Mouse (Mus musculus) forebrain, embryonic 10.5 days (tissue): ENCODE data around the gene Szt2. TPM values are rescaled to one million over a fixed set of nuclear protein-coding genes. Genes with fewer than 3 reads are reported as not detected.

Experiments used
- DNase-seq: peaks from one replicate; pipeline ENCODE4 v3.0.0-alpha.2; 2017; ENCODE audit warnings: low spot score; ENCODE audit errors: extremely low spot score
- H3K27ac ChIP-seq: fragments of 300-500 bp; sonication (generic); 2 replicates; pipeline ENCODE4 v1.5.1; 2016; ENCODE audit warnings: mild to moderate bottlenecking
- H3K27me3 ChIP-seq: fragments of 300-500 bp; sonication (generic); 2 replicates; pipeline ENCODE4 v1.6.1; 2016; ENCODE audit warnings: mild to moderate bottlenecking; ENCODE audit not compliant: poor library complexity, severe bottlenecking
- H3K36me3 ChIP-seq: fragments of 300-500 bp; sonication (generic); replicated peaks from 2 replicates; pipeline ENCODE4 v1.6.1; 2016; ENCODE audit warnings: mild to moderate bottlenecking, moderate library complexity
- H3K4me1 ChIP-seq: fragments of 300-500 bp; sonication (generic); 2 replicates; pipeline ENCODE4 v1.6.1; 2016
- H3K4me3 ChIP-seq: fragments of 300-500 bp; sonication (generic); 2 replicates; pipeline ENCODE4 v1.5.1; 2016; ENCODE audit warnings: mild to moderate bottlenecking, moderate library complexity
- H3K9me3 ChIP-seq: fragments of 300-500 bp; sonication (generic); 2 replicates; pipeline ENCODE4 v1.6.1; 2016; ENCODE audit warnings: mild to moderate bottlenecking, moderate library complexity
- WGBS: fragments of 180-500 bp; shearing (Covaris S2); methylation state at CpG from one replicate; pipeline ENCODE4 v1.1.7; 2016; 5-methylcytosine and 5-hydroxymethylcytosine counted together
- polyA plus RNA-seq: library from polyadenylated mRNA; unstranded; fragments of >200 nt; fragmentation: Nextera tagmentation; extraction: Ambion mirVana; gene quantifications from 2 replicates; pipeline ENCODE4 v1.2.1, GENCODE M21; 2016

The Szt2 gene
- polyA plus RNA-seq, 1 experiment from 2014 or later = 9.7 TPM

- Histone ChIP-seq H3K36me3 (peaks cover 99% of the 10 kb centered on the region), H3K4me1 (no peaks in the 10 kb centered on the region), H3K4me3 (no peak overlapping the region), H3K27ac (no peak overlapping the region), H3K9me3 (no peaks in the 10 kb centered on the region), H3K27me3 (no peaks in the 10 kb centered on the region)
- no peak for DNase-seq
- WGBS = 98% methylated on average over 6 of the region's 6 CpGs
These were observed 10.7 kb downstream of the Szt2 start for GRCm38 (mm10) chr4:118398400-118398799.

DNA sequence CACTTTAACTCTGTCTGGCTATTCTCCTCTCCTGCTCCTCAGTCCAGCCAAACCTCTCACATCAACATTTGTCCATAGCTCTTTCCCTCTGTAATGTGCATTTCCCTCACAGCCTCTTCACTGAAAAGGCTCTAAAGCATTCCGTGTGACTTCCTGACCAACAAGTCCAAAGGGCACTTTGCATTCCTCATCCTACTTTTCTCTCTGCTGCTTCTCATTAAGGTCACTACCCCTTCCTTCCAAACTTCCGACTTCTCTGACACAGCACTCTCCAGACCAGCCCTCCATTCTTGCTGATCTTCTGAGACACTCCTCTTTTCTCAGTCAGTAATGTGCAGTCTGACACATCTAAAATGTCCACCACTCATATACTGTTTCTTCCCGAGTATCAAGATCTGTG is 12.6 kb downstream of the Szt2 start:
- H3K36me3 ChIP-seq = peaks cover 99% of the 10 kb centered on the region
- no peaks in the 10 kb centered on the region for H3K9me3 ChIP-seq

DNA sequence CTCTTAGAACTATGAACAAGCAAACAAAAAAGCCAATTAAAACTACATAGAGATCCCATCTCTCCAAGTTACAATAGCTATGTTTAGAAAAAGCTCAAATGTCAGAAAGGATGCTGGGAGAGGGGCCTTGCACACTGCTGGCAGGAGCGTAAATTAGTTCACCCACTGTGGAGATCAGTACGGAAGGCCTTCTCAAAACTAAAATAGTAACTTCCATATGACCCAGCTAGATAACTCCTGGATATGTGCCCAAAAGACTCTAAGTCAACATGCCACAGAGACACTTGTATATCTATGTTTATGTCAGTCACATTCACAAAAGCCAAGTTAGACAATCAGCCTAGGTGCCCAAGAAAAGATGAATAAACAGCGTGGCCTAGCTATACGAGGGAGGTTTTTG is 13.8 kb downstream of the Szt2 start:
- 97% methylated on average over 4 of the region's 4 CpGs for WGBS
- no peaks in the 10 kb centered on the region for H3K4me1 ChIP-seq
- H3K27me3 ChIP-seq = no peaks in the 10 kb centered on the region
- DNase-seq = no peak
- H3K9me3 ChIP-seq = no peaks in the 10 kb centered on the region
- peaks cover 100% of the 10 kb centered on the region for H3K36me3 ChIP-seq
- H3K27ac ChIP-seq = no peak overlapping the region
- H3K4me3 ChIP-seq = no peak overlapping the region

More for the DNA sequence above, 12.6 kb downstream of the Szt2 start:
- Histone ChIP-seq H3K4me1 (no peaks in the 10 kb centered on the region), H3K27me3 (no peaks in the 10 kb centered on the region), H3K27ac (no peak overlapping the region), H3K4me3 (no peak overlapping the region)
- 82% methylated on average over 3 of the region's 3 CpGs for WGBS
- DNase-seq = no peak

- Histone ChIP-seq H3K4me3 (no peak overlapping the region), H3K9me3 (no peaks in the 10 kb centered on the region), H3K27me3 (no peaks in the 10 kb centered on the region), H3K27ac (no peak overlapping the region), H3K36me3 (peaks cover 100% of the 10 kb centered on the region), H3K4me1 (no peaks in the 10 kb centered on the region)
- DNase-seq = no peak
- WGBS = 94% methylated on average over 6 of the region's 6 CpGs
These were observed 14.6 kb downstream of the Szt2 start for GRCm38 (mm10) chr4:118394505-118394904.

- no peaks in the 10 kb centered on the region for H3K9me3 ChIP-seq
- H3K27ac ChIP-seq = no peak overlapping the region
- H3K4me3 ChIP-seq = no peak overlapping the region
- no peaks in the 10 kb centered on the region for H3K4me1 ChIP-seq
- 95% methylated on average over 11 of the region's 11 CpGs for WGBS
- no peak for DNase-seq
- H3K36me3 ChIP-seq = peaks cover 100% of the 10 kb centered on the region
- no peaks in the 10 kb centered on the region for H3K27me3 ChIP-seq
These were observed 18.9 kb downstream of the Szt2 start for GRCm38 (mm10) chr4:118390146-118390545.

- Histone ChIP-seq H3K27me3 (no peaks in the 10 kb centered on the region), H3K9me3 (no peaks in the 10 kb centered on the region), H3K4me3 (no peak overlapping the region), H3K36me3 (peaks cover 100% of the 10 kb centered on the region), H3K4me1 (no peaks in the 10 kb centered on the region), H3K27ac (no peak overlapping the region)
- WGBS = 94% methylated on average over 8 of the region's 8 CpGs
- no peak for DNase-seq
These were observed 21.8 kb downstream of the Szt2 start for GRCm38 (mm10) chr4:118387316-118387715.

- H3K4me3 ChIP-seq = no peak overlapping the region
- no peaks in the 10 kb centered on the region for H3K27me3 ChIP-seq
- no peak for DNase-seq
- H3K36me3 ChIP-seq = peaks cover 99% of the 10 kb centered on the region
- no peaks in the 10 kb centered on the region for H3K4me1 ChIP-seq
- 95% methylated on average over 7 of the region's 7 CpGs for WGBS
- H3K27ac ChIP-seq = no peak overlapping the region
- H3K9me3 ChIP-seq = no peaks in the 10 kb centered on the region
These were observed 25.8 kb downstream of the Szt2 start for GRCm38 (mm10) chr4:118383271-118383670.

DNA sequence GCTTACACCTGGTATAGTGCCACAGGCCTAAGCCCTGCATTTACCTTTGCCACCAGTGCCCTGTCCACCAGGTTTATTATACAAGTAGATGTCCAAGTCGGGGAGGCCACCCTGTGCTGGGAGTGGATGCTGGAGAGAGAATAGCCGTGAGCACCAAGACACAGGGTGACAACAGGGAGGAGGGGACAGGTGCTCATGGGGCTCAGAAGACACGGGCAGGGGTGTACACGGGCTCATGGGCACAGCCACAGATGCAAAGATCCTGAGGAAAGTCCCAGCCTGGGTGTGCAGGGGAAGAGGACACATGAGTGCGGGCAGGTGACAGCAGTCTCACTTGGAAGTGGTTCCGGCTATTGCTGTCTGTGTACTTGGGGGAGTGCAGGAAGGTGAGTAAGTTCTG is 33.1 kb downstream of the Szt2 start:
- Histone ChIP-seq H3K9me3 (no peaks in the 10 kb centered on the region), H3K27me3 (no peaks in the 10 kb centered on the region), H3K4me1 (no peaks in the 10 kb centered on the region), H3K36me3 (peaks cover 98% of the 10 kb centered on the region), H3K27ac (no peak overlapping the region), H3K4me3 (no peak overlapping the region)
- WGBS = 93% methylated on average over 6 of the region's 6 CpGs
- DNase-seq = no peak

DNA sequence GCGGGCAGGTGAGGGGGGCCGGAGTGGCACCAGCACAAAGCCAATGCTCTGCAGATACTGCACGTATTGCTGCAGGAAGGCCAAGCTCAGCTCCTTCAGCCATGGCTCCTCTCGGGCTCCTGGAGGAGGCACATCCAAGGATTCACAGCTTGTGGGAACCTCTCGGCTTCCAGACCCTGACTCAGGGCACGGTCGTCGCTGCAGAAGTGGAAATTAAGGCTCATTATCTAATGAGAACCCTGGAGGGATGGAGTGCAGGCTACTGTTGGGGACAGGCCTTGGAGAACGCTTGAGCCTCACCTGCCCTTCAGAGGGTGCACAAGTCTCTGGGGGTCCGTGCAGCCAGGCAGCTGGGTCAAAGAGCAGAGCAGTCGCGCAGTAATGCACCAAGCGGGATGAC is 37.3 kb downstream of the Szt2 start:
- Histone ChIP-seq H3K27me3 (no peaks in the 10 kb centered on the region), H3K27ac (no peak overlapping the region), H3K4me1 (no peaks in the 10 kb centered on the region), H3K4me3 (no peak overlapping the region), H3K36me3 (peaks cover 98% of the 10 kb centered on the region), H3K9me3 (no peaks in the 10 kb centered on the region)
- WGBS = 93% methylated on average over 13 of the region's 13 CpGs
- no peak for DNase-seq

DNA sequence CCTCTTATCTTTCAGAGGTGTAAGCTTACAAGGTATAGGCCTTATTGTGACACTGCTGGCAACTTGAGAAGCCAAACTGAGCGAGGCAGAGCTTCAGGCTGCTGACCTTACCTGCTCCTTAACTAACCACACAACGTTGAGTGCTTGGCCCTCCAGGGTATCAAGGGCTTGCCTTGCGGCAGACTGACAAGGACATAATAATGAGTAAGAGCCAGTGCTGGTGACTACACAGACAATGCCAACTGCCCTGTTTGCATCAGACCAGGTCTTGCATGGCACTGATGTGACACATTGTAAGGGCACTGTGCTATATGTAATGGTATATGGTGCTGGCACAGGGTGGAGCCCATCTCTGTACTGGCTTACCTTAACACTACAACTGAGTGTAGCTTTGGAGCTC is 40.5 kb downstream of the Szt2 start:
- Histone ChIP-seq H3K4me3 (no peak overlapping the region), H3K4me1 (no peaks in the 10 kb centered on the region), H3K36me3 (peaks cover 97% of the 10 kb centered on the region), H3K9me3 (no peaks in the 10 kb centered on the region), H3K27ac (no peak overlapping the region), H3K27me3 (no peaks in the 10 kb centered on the region)
- 89% methylated on average over 3 of the region's 3 CpGs for WGBS
- DNase-seq = no peak

DNA sequence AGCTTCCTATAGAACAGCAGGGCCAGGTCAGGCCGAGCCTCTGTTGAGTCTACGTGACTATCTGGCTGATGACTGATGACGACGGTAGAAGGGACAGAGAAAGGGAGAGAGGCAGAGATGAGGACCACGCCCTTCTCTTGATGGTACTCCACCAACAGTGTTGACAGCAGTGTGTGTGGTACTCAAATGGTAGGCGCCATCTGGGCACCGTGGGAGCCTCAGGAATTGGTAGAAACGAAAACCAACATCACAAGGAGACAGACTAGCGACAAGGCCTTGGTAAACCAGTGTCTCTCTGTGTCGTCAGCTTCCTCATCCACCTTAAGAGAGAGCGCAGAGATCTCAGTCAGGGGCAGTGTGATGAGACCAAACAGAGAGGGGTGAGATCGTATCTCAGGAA is 41.5 kb downstream of the Szt2 start:
- H3K9me3 ChIP-seq = no peaks in the 10 kb centered on the region
- H3K27ac ChIP-seq = no peak overlapping the region
- H3K4me3 ChIP-seq = no peak overlapping the region
- DNase-seq = no peak
- no peaks in the 10 kb centered on the region for H3K4me1 ChIP-seq
- 90% methylated on average over 12 of the region's 12 CpGs for WGBS
- no peaks in the 10 kb centered on the region for H3K27me3 ChIP-seq
- peaks cover 97% of the 10 kb centered on the region for H3K36me3 ChIP-seq

DNA sequence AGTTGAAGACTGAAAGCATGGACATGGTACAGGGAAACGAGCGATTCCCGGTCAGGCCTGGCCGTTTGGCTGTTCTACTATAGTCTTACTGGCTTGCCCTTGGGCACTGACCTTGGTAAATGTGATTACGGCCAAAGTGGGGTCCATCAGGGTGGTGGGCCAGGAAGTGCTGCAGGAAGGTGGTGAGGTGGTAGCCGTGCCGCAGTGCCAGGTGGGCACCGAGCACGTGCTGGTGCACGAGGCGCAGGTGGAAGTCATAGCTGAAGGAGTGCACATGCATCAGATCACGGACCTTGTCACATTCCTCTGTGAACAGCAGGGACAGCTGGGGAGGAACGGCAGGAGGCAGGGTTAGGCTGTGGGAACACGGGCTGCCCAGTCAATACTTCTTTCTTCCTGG is 43.1 kb downstream of the Szt2 start:
- 92% methylated on average over 14 of the region's 14 CpGs for WGBS
- no peaks in the 10 kb centered on the region for H3K27me3 ChIP-seq
- no peak overlapping the region for H3K4me3 ChIP-seq
- H3K36me3 ChIP-seq = peaks cover 95% of the 10 kb centered on the region
- no peak overlapping the region for H3K27ac ChIP-seq
- H3K4me1 ChIP-seq = peaks cover 5% of the 10 kb centered on the region; the same call in 1 of the 2 replicates
- no peaks in the 10 kb centered on the region for H3K9me3 ChIP-seq
- no peak for DNase-seq

DNA sequence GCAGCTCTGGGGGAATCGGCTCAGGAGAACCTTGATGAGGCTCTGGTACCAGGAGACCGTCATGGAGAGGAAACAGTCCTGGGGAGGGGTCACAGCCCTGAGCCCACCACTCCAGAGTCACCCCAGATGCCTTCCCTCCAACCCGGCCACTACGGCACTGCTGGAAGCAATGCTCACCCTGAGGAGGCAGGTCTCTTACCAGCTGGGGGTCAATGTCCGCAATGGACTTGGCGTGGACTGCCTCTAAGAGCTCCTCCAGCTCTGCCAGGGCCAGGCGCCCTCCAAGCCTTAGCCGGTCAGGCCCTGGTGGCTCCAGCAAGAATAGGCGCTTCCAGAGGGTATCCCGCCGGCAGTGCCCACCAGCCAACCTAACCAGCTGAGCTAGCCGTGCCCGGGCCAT is 44.4 kb downstream of the Szt2 start:
- Histone ChIP-seq H3K4me3 (no peak overlapping the region), H3K9me3 (no peaks in the 10 kb centered on the region), H3K4me1 (peaks cover 18% of the 10 kb centered on the region), H3K27me3 (no peaks in the 10 kb centered on the region), H3K36me3 (peaks cover 82% of the 10 kb centered on the region), H3K27ac (no peak overlapping the region)
- 96% methylated on average over 13 of the region's 13 CpGs for WGBS
- no peak for DNase-seq

- Histone ChIP-seq H3K27ac (no peak overlapping the region), H3K36me3 (peaks cover 75% of the 10 kb centered on the region), H3K4me3 (no peak overlapping the region), H3K9me3 (no peaks in the 10 kb centered on the region), H3K4me1 (peaks cover 25% of the 10 kb centered on the region), H3K27me3 (no peaks in the 10 kb centered on the region)
- DNase-seq = no peak
- 99% methylated on average over 3 of the region's 3 CpGs for WGBS
These were observed 45.1 kb downstream of the Szt2 start for GRCm38 (mm10) chr4:118363985-118364384.
